Mouse (Mus musculus) midbrain, embryonic 13.5 days (tissue): ENCODE data around the gene Ddx50. TPM values are rescaled to one million over a fixed set of nuclear protein-coding genes. Genes with fewer than 3 reads are reported as not detected.

Source experiments
- ATAC-seq: fragments of 200-750 bp; cut with Nextera tagmentation; 2 replicates; pipeline ENCODE4 v1.8.0; 2017; ENCODE audit warnings: mild to moderate bottlenecking, moderate TSS enrichment, moderate library complexity
- H3K27ac ChIP-seq: fragments of 300-500 bp; sonication (generic); 2 replicates; pipeline ENCODE4 v1.5.1; 2015; ENCODE audit warnings: inconsistent platforms, mild to moderate bottlenecking, moderate library complexity
- H3K27me3 ChIP-seq: fragments of 300-500 bp; sonication (generic); 2 replicates; pipeline ENCODE4 v1.6.1; 2015; ENCODE audit warnings: mild to moderate bottlenecking, inconsistent platforms
- H3K36me3 ChIP-seq: fragments of 300-500 bp; sonication (generic); 2 replicates; pipeline ENCODE4 v1.6.1; 2015; ENCODE audit warnings: mild to moderate bottlenecking, inconsistent platforms
- H3K4me1 ChIP-seq: fragments of 300-500 bp; sonication (generic); replicated peaks from 2 replicates; pipeline ENCODE4 v1.6.1; 2015; ENCODE audit warnings: inconsistent platforms
- H3K4me2 ChIP-seq: fragments of 300-500 bp; sonication (generic); replicated peaks from 2 replicates; pipeline ENCODE4 v1.6.1; 2015; ENCODE audit warnings: moderate library complexity, mild to moderate bottlenecking, inconsistent platforms
- H3K4me3 ChIP-seq: fragments of 300-500 bp; sonication (generic); replicated peaks from 2 replicates; pipeline ENCODE4 v1.5.1; 2015; ENCODE audit warnings: mild to moderate bottlenecking, inconsistent platforms
- H3K9ac ChIP-seq: fragments of 300-500 bp; sonication (generic); replicated peaks from 2 replicates; pipeline ENCODE4 v1.6.1; 2015; ENCODE audit warnings: mild to moderate bottlenecking, inconsistent platforms
- H3K9me3 ChIP-seq: fragments of 300-500 bp; sonication (generic); 2 replicates; pipeline ENCODE4 v1.6.1; 2016; ENCODE audit warnings: mild to moderate bottlenecking, inconsistent platforms
- WGBS: fragments of 180-500 bp; shearing (Covaris S2); methylation state at CpG from one replicate; pipeline ENCODE4 v1.1.7; 2015; 5-methylcytosine and 5-hydroxymethylcytosine counted together
- polyA plus RNA-seq: library from polyadenylated mRNA; unstranded; fragments of >200 nt; fragmentation: Nextera tagmentation; extraction: Ambion mirVana; gene quantifications from 2 replicates; pipeline ENCODE4 v1.2.1, GENCODE M21; 2015

Gene Ddx50
- 102 and 110 TPM in 2 replicates for polyA plus RNA-seq

DNA sequence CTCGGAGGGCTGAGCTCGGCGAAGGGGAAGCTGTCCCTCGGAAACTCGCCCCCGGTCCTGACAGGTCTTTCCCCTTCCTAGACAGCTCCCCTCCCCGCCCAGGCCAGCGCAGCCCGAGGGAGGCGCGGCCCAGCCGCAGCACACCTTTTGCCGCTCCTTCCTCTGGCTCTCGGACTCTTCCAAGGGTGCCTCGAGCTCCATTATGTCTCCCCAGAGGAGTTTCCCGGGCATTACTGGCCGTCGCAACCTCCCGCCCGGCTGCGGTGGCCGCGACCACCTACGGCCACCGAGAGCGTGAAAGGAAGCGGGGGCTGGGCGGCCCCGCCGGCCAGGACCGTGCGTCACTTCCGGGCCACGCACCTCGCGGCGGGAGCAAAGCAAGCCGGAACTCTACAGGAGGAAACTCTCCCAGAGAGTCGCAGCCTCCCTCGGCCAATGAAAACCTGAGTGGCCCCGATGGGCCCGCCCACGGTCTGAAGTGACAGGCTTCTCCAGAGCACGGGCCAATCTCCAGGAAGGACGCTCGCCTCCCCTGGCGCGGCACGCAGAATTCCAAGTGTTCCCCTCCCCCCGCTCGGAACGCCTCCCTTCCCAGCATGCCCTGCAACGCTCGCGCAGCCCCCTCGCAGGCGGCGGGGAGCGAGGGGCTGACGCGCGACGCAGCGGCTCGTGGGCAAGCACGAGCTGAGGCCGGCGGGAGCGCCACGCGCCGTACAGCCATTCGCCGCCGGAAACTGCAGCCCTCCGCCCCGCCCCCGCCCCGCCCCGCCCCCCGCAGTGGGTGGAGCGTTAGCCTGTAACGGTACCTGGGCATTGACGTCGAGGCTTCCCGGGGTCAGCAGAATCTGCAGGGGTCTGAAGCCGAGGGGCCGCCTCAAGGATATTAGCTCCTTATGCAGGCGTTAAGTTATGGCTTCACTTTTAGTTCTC lies at the start of gene Ddx50:
Gene Ddx50, minus strand, starts transcription at position 338 of the 930 bp plus-strand sequence.
- 0% methylated on average over 70 of the region's 89 CpGs for WGBS
- peak within 1 kb of the TSS; percentile 88 for H3K4me2 ChIP-seq
- H3K4me1 ChIP-seq: peaks cover 21% of the 10 kb centered on the region
- peak within 1 kb of the TSS; percentile 87 for H3K9ac ChIP-seq
- H3K27ac ChIP-seq: peak within 1 kb of the TSS; percentile 94
- ATAC-seq: peak; percentile 100
- no peaks in the 10 kb centered on the region for H3K9me3 ChIP-seq
- peaks cover 11% of the 10 kb centered on the region for H3K36me3 ChIP-seq
- H3K27me3 ChIP-seq: no peaks in the 10 kb centered on the region
- H3K4me3 ChIP-seq: peak within 1 kb of the TSS; percentile 86

- Histone ChIP-seq H3K4me2 (no peak overlapping the region), H3K9ac (no peak overlapping the region), H3K27me3 (peaks cover 13% of the 10 kb centered on the region; the same call in 1 of the 2 replicates), H3K4me3 (no peak overlapping the region), H3K4me1 (peaks cover 6% of the 10 kb centered on the region), H3K36me3 (no peaks in the 10 kb centered on the region), H3K27ac (no peak overlapping the region), H3K9me3 (no peaks in the 10 kb centered on the region)
- WGBS: 66% methylated on average over 8 of the region's 8 CpGs
- no peak for ATAC-seq
Observed at GRCm38 (mm10) chr10:62692771-62693170, 41.8 kb upstream of the Ddx50 start.

DNA sequence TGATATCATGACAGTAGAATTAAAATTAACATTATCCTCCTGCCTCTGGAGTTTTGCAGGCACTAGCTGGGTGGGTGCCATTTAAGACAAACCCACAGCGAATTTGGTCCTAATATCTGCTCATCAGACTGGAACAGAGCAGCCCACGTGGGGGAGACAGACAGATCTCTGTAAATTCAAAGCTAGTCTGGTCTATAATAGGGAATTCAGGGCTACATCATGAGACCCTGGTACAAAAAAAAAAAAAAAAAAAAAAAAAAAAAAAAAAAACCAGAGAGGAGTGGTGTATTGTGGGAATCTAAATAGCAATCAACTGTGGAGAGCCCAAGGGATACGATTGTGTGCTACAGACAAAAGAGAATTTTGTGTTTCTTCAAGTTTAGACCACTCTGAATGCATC lies 41.2 kb upstream of the Ddx50 start:
- Histone ChIP-seq H3K27ac (no peak overlapping the region), H3K9ac (no peak overlapping the region), H3K4me2 (no peak overlapping the region), H3K4me3 (no peak overlapping the region), H3K27me3 (peaks cover 13% of the 10 kb centered on the region; the same call in 1 of the 2 replicates), H3K36me3 (no peaks in the 10 kb centered on the region), H3K9me3 (no peaks in the 10 kb centered on the region), H3K4me1 (peaks cover 12% of the 10 kb centered on the region)
- no peak for ATAC-seq
- WGBS: 74% methylated on average over 3 of the region's 3 CpGs

DNA sequence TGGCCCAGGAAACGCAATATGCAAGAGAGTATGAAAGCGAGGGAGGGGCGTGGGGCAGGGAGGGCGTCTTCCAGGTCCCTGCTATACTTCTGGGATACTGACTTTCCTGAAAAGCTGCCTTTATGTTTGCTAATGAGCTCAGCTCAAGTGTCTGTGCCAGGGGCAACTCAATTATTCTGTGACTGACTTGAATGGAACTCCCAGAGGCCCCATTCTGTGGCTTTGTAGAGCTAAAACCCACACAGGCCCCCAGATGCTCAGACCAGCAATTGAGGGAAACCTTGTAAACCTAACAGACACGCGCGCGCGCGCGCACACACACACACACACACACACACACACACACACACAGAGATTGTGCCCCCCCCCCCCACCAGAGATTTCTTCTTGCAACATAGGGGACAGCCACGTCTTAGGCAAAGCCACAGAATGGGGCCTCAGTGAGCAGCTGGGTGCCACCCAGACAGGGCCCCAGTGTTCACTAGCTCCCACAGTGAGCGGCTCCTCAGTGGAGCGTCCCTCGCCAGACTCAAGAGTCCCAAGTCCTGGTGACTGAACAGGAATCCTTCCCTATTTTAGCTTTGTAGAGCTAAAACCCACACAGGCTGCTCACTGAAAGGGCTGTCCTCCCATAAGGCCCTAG lies 36.1 kb upstream of the Ddx50 start:
- Histone ChIP-seq H3K9me3 (no peaks in the 10 kb centered on the region), H3K4me1 (peaks cover 28% of the 10 kb centered on the region), H3K4me3 (no peak overlapping the region), H3K27me3 (peaks cover 48% of the 10 kb centered on the region), H3K27ac (peak overlapping the region; percentile 74), H3K4me2 (peak overlapping the region; percentile 34), H3K9ac (no peak overlapping the region; the same call in 1 of the 2 replicates), H3K36me3 (no peaks in the 10 kb centered on the region)
- WGBS: 10% methylated on average over 15 of the region's 15 CpGs
- peak; percentile 92 for ATAC-seq

GRCm38 (mm10) chr10:62683043-62683442 lies 32.0 kb upstream of the Ddx50 start:
- Histone ChIP-seq H3K9me3 (0 out of 2 replicates have a peak, but pooled peaks cover 7% of the 10 kb centered on the region), H3K4me2 (no peak overlapping the region), H3K4me1 (peaks cover 24% of the 10 kb centered on the region), H3K27ac (no peak overlapping the region), H3K4me3 (no peak overlapping the region), H3K27me3 (peaks cover 37% of the 10 kb centered on the region), H3K36me3 (no peaks in the 10 kb centered on the region), H3K9ac (no peak overlapping the region)
- ATAC-seq: no peak
- WGBS: 57% methylated on average over 5 of the region's 5 CpGs

- Histone ChIP-seq H3K36me3 (no peaks in the 10 kb centered on the region), H3K9me3 (0 out of 2 replicates have a peak, but pooled peaks cover 7% of the 10 kb centered on the region), H3K9ac (no peak overlapping the region), H3K4me1 (0 out of 2 replicates have a peak, but pooled peaks cover 2% of the 10 kb centered on the region), H3K4me3 (no peak overlapping the region), H3K27me3 (peaks cover 23% of the 10 kb centered on the region), H3K27ac (no peak overlapping the region), H3K4me2 (no peak overlapping the region)
- ATAC-seq: no peak
- 87% methylated on average over 1 of the region's 1 CpGs for WGBS
Observed at GRCm38 (mm10) chr10:62679833-62680232, 28.8 kb upstream of the Ddx50 start.

- H3K9ac ChIP-seq: no peak overlapping the region
- 78% methylated on average over 5 of the region's 5 CpGs for WGBS
- ATAC-seq: no peak
- H3K9me3 ChIP-seq: 0 out of 2 replicates have a peak, but pooled peaks cover 7% of the 10 kb centered on the region
- H3K27ac ChIP-seq: no peak overlapping the region
- no peaks in the 10 kb centered on the region for H3K27me3 ChIP-seq
- H3K4me1 ChIP-seq: 0 out of 2 replicates have a peak, but pooled peaks cover 2% of the 10 kb centered on the region
- no peak overlapping the region for H3K4me2 ChIP-seq
- no peak overlapping the region for H3K4me3 ChIP-seq
- no peaks in the 10 kb centered on the region for H3K36me3 ChIP-seq
Observed at GRCm38 (mm10) chr10:62677329-62677728, 26.3 kb upstream of the Ddx50 start.

DNA sequence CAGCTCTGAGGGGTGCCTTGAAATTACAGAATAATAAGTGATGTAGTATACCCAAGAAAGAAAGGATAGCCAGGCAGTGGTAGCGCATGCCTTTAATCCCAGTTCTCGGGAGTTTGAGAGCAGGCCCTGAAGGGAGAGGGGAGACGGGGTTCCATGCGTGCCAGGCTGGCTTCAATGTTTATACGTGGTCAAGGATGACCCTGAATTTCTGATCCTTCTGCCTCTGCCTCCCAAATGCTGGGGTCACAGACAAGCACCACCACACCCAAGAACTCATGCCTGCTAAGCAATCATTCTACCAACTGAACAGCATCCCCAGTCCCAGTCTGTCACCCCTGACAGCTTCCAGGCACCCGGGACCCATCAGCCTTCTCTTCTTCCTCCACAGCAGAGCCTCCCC lies 25.2 kb upstream of the Ddx50 start:
- 89% methylated on average over 6 of the region's 6 CpGs for WGBS
- ATAC-seq: no peak
- H3K4me3 ChIP-seq: no peak overlapping the region
- 0 out of 2 replicates have a peak, but pooled peaks cover 2% of the 10 kb centered on the region for H3K4me1 ChIP-seq
- 0 out of 2 replicates have a peak, but pooled peaks cover 7% of the 10 kb centered on the region for H3K9me3 ChIP-seq
- no peaks in the 10 kb centered on the region for H3K36me3 ChIP-seq
- H3K27me3 ChIP-seq: no peaks in the 10 kb centered on the region
- H3K27ac ChIP-seq: no peak overlapping the region
- no peak overlapping the region for H3K9ac ChIP-seq
- H3K4me2 ChIP-seq: no peak overlapping the region

DNA sequence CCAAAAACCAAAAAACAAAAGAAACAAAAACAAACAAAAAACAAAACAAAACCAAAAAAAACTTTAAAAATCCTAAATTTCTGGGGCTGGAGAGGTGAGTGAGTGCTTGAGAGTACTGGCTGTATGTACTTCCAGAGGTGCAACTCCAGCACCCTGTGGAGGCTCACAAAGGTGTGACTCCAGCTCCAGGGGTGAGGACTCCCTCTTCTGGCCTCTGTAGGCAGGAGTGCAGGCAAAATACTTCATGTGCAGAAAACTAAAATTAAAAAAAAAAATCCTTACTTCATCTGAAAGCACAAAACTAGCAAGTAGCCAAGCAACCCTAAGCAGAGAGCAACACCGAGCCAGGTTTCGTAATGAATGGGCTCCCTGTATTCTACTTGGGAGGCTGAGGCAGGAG lies 21.3 kb upstream of the Ddx50 start:
- no peak overlapping the region for H3K4me2 ChIP-seq
- H3K9ac ChIP-seq: no peak overlapping the region
- H3K9me3 ChIP-seq: no peaks in the 10 kb centered on the region
- H3K27ac ChIP-seq: no peak overlapping the region
- H3K36me3 ChIP-seq: no peaks in the 10 kb centered on the region
- H3K4me1 ChIP-seq: 0 out of 2 replicates have a peak, but pooled peaks cover 1% of the 10 kb centered on the region
- ATAC-seq: no peak
- no peaks in the 10 kb centered on the region for H3K27me3 ChIP-seq
- 98% methylated on average over 2 of the region's 2 CpGs for WGBS
- H3K4me3 ChIP-seq: no peak overlapping the region

DNA sequence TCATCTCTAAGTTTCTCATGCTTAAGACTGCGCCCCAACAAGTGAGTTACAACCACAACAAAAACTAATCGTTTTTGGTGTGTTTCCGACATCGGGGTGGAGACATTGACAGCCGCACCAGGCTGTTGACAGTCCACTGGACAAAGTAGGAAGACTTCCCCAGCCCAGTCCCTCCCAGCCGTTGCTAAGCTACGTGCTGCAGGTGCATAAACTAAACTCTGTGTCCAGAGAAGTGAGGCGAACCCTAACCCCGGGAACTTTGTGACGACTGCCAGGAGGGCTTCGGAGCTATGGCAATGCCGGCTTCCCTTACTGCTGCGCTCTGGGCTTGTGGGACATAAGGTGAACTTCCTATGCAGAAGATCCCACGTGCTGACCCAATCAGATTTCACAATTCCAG lies 18.2 kb upstream of the Ddx50 start:
- H3K36me3 ChIP-seq: no peaks in the 10 kb centered on the region
- no peaks in the 10 kb centered on the region for H3K27me3 ChIP-seq
- WGBS: 80% methylated on average over 14 of the region's 14 CpGs

GRCm38 (mm10) chr10:62668463-62668862 lies 17.4 kb upstream of the Ddx50 start:
- no peak overlapping the region for H3K4me2 ChIP-seq
- 0 out of 2 replicates have a peak, but pooled peaks cover 3% of the 10 kb centered on the region for H3K27me3 ChIP-seq
- no peaks in the 10 kb centered on the region for H3K36me3 ChIP-seq
- H3K9ac ChIP-seq: no peak overlapping the region
- H3K4me3 ChIP-seq: no peak overlapping the region
- no peak for ATAC-seq
- no peak overlapping the region for H3K27ac ChIP-seq
- no peaks in the 10 kb centered on the region for H3K9me3 ChIP-seq
- no peaks in the 10 kb centered on the region for H3K4me1 ChIP-seq
- 86% methylated on average over 2 of the region's 2 CpGs for WGBS

More for the DNA sequence above, 18.2 kb upstream of the Ddx50 start:
- no peak overlapping the region for H3K4me2 ChIP-seq
- H3K4me1 ChIP-seq: no peaks in the 10 kb centered on the region
- H3K9ac ChIP-seq: no peak overlapping the region
- H3K27ac ChIP-seq: no peak overlapping the region
- no peaks in the 10 kb centered on the region for H3K9me3 ChIP-seq
- H3K4me3 ChIP-seq: no peak overlapping the region
- no peak for ATAC-seq

- Histone ChIP-seq H3K27me3 (0 out of 2 replicates have a peak, but pooled peaks cover 3% of the 10 kb centered on the region), H3K27ac (no peak overlapping the region), H3K4me3 (no peak overlapping the region), H3K9ac (no peak overlapping the region), H3K4me1 (no peaks in the 10 kb centered on the region), H3K4me2 (no peak overlapping the region), H3K36me3 (no peaks in the 10 kb centered on the region), H3K9me3 (no peaks in the 10 kb centered on the region)
- WGBS: 84% methylated on average over 5 of the region's 5 CpGs
- no peak for ATAC-seq
Observed at GRCm38 (mm10) chr10:62668043-62668442, 17.0 kb upstream of the Ddx50 start.
